Mouse (Mus musculus) adrenal gland, postnatal 10 days (tissue): ENCODE results near the gene Ank3. TPM values are rescaled to one million over a fixed set of nuclear protein-coding genes. Genes with fewer than 3 reads are reported as not detected.

Experiments
- DNase-seq: peaks from one replicate; pipeline ENCODE4 v3.0.0; 2021; ENCODE audit warnings: mixed read lengths
- total RNA-seq, 2 experiments: library from RNA; stranded (reverse); gene quantifications; 2 replicates each; pipeline ENCODE4 v1.2.3; 2021

The Ank3 gene
- total RNA-seq, 2 experiments from 2014 or later: 18.5 to 31.6 TPM

GRCm38 (mm10) chr10:69670496-69670895 is 271.9 kb downstream of the Ank3 start:
- DNase-seq: no peak

GRCm38 (mm10) chr10:69670959-69671358 is 272.4 kb downstream of the Ank3 start:
- DNase-seq: no peak

GRCm38 (mm10) chr10:69671505-69671904 is 272.9 kb downstream of the Ank3 start:
- no peak for DNase-seq

- DNase-seq: no peak
These were observed 274.0 kb downstream of the Ank3 start for GRCm38 (mm10) chr10:69672545-69672944.

- no peak for DNase-seq
These were observed 279.7 kb downstream of the Ank3 start for GRCm38 (mm10) chr10:69678230-69678629.

- DNase-seq: peak; percentile 52
These were observed 287.8 kb downstream of the Ank3 start for GRCm38 (mm10) chr10:69686336-69686735.

- DNase-seq: no peak
These were observed 290.5 kb downstream of the Ank3 start for GRCm38 (mm10) chr10:69689096-69689495.

GRCm38 (mm10) chr10:69690131-69690960 is 291.8 kb downstream of the Ank3 start:
- DNase-seq: no peak

- DNase-seq: no peak
These were observed 292.4 kb downstream of the Ank3 start for GRCm38 (mm10) chr10:69690961-69691451.

GRCm38 (mm10) chr10:69696019-69696418 is 297.4 kb downstream of the Ank3 start:
- DNase-seq: no peak

- no peak for DNase-seq
These were observed 300.1 kb downstream of the Ank3 start for GRCm38 (mm10) chr10:69698699-69699098.

- no peak for DNase-seq
These were observed 302.7 kb downstream of the Ank3 start for GRCm38 (mm10) chr10:69701226-69701625.

GRCm38 (mm10) chr10:69705806-69706768 is 307.5 kb downstream of the Ank3 start:
- DNase-seq: peak; percentile 10

GRCm38 (mm10) chr10:69706851-69707788 is 308.5 kb downstream of the Ank3 start:
- DNase-seq: peak; percentile 36

- peak; percentile 22 for DNase-seq
These were observed 309.4 kb downstream of the Ank3 start for GRCm38 (mm10) chr10:69707844-69708550.

GRCm38 (mm10) chr10:69709631-69710030 is 311.1 kb downstream of the Ank3 start:
- DNase-seq: no peak

GRCm38 (mm10) chr10:69710802-69711201 is 312.2 kb downstream of the Ank3 start:
- no peak for DNase-seq

- DNase-seq: no peak
These were observed 318.3 kb downstream of the Ank3 start for GRCm38 (mm10) chr10:69716907-69717306.

GRCm38 (mm10) chr10:69719421-69719820 is 320.8 kb downstream of the Ank3 start:
- no peak for DNase-seq

- DNase-seq: peak; percentile 42
These were observed 321.4 kb downstream of the Ank3 start for GRCm38 (mm10) chr10:69719901-69720415.

- no peak for DNase-seq
These were observed 321.9 kb downstream of the Ank3 start for GRCm38 (mm10) chr10:69720452-69720851.
